Mouse (Mus musculus) liver, embryonic 12.5 days (tissue): ENCODE results near the gene BC049352. TPM values are rescaled to one million over a fixed set of nuclear protein-coding genes. Genes with fewer than 3 reads are reported as not detected.
A peak's percentile ranks its signal among the peaks of the same experiment; 100 is the strongest.

Source experiments
- ATAC-seq: fragments of 200-750 bp; cut with Nextera tagmentation; 2 replicates; pipeline ENCODE4 v1.8.0; 2017; ENCODE audit warnings: moderate number of reproducible peaks, mild to moderate bottlenecking, moderate library complexity
- H3K27ac ChIP-seq: fragments of 300-500 bp; sonication (generic); 2 replicates; pipeline ENCODE4 v1.5.1; 2016; ENCODE audit warnings: mild to moderate bottlenecking
- H3K27me3 ChIP-seq: fragments of 300-500 bp; sonication (generic); replicated peaks from 2 replicates; pipeline ENCODE4 v1.6.1; 2016; ENCODE audit warnings: mild to moderate bottlenecking, moderate library complexity
- H3K36me3 ChIP-seq: fragments of 300-500 bp; sonication (generic); 2 replicates; pipeline ENCODE4 v1.6.1; 2016; ENCODE audit warnings: mild to moderate bottlenecking, moderate library complexity
- H3K4me1 ChIP-seq: fragments of 300-500 bp; sonication (generic); 2 replicates; pipeline ENCODE4 v1.6.1; 2016
- H3K4me2 ChIP-seq: fragments of 300-500 bp; sonication (generic); 2 replicates; pipeline ENCODE4 v1.6.1; 2016; ENCODE audit warnings: mild to moderate bottlenecking, moderate library complexity
- H3K4me3 ChIP-seq: fragments of 300-500 bp; sonication (generic); 2 replicates; pipeline ENCODE4 v1.5.1; 2016; ENCODE audit warnings: mild to moderate bottlenecking, moderate library complexity
- H3K9ac ChIP-seq: fragments of 300-500 bp; sonication (generic); 2 replicates; pipeline ENCODE4 v1.6.1; 2016; ENCODE audit warnings: mild to moderate bottlenecking, moderate library complexity
- H3K9me3 ChIP-seq: fragments of 300-500 bp; sonication (generic); replicated peaks from 2 replicates; pipeline ENCODE4 v1.6.1; 2016; ENCODE audit warnings: mild to moderate bottlenecking, moderate library complexity
- WGBS: fragments of 180-500 bp; shearing (Covaris S2); methylation state at CpG from one replicate; pipeline ENCODE4 v1.1.7; 2016; ENCODE audit not compliant: insufficient replicate concordance; 5-methylcytosine and 5-hydroxymethylcytosine counted together
- polyA plus RNA-seq: library from polyadenylated mRNA; unstranded; fragments of >200 nt; fragmentation: Nextera tagmentation; extraction: Ambion mirVana; gene quantifications from 2 replicates; pipeline ENCODE4 v1.2.1, GENCODE M21; 2016

BC049352 gene
- polyA plus RNA-seq, 1 experiment from 2014 or later, result 0.10 TPM

DNA sequence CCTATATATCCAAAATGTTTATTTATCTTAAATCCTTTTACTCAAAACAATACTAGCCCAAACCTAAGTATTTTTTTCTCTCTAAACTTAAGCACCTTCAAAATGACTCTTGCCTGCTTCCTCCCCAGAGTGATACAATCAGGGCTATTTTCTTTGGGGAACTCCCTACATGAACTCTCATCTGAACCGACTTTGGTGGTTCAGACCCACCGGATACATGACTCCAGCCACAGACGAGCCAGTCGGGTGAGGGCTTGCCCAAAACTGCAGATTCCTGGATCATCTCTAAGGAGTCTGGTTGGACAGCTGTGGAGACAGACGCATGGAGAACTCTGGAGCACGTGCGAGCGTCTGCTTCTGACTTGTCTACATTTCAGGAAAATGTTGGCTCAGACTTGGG lies 47.6 kb downstream of the BC049352 start:
- Histone ChIP-seq H3K9ac (no peak overlapping the region), H3K9me3 (no peaks in the 10 kb centered on the region), H3K4me2 (no peak overlapping the region), H3K27me3 (no peaks in the 10 kb centered on the region; the same call in 1 of the 2 replicates), H3K4me3 (no peak overlapping the region), H3K27ac (no peak overlapping the region), H3K36me3 (no peaks in the 10 kb centered on the region), H3K4me1 (no peaks in the 10 kb centered on the region)
- ATAC-seq, result no peak
- WGBS, result 61% methylated on average over 8 of the region's 8 CpGs

DNA sequence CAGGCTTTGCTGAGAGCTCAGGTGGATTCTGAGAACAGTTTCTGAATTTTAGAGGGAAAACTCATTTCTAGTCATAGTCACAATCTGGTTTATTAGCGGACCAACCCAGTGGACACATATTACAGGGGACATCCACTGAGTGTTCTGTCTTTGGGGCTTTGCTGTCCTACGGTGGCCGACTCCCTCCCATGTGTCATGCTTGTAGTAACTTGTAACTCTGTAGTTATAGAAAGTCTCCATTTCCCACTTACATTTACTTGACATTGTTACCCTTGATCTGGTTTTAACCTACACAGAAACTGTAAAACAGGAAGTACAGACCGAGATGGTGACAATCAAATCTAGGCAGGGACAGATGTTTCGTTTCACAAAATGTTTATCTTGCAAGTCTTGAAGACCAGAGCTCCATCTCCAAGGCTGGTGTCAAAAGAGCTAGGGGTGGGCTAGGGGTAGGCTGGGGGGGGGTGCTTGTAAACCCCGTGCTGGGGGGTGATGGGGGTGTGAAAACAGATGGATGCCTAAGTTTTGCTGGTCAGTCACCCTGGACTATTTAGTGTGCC lies 53.9 kb downstream of the BC049352 start:
- Histone ChIP-seq H3K27me3 (0 out of 2 replicates have a peak, but pooled peaks cover 5% of the 10 kb centered on the region), H3K4me1 (peaks cover 23% of the 10 kb centered on the region; the same call in 1 of the 2 replicates), H3K4me2 (no peak overlapping the region), H3K9me3 (no peaks in the 10 kb centered on the region), H3K27ac (no peak overlapping the region), H3K36me3 (no peaks in the 10 kb centered on the region), H3K9ac (no peak overlapping the region), H3K4me3 (no peak overlapping the region)
- ATAC-seq, result no peak
- 41% methylated on average over 6 of the region's 6 CpGs for WGBS

DNA sequence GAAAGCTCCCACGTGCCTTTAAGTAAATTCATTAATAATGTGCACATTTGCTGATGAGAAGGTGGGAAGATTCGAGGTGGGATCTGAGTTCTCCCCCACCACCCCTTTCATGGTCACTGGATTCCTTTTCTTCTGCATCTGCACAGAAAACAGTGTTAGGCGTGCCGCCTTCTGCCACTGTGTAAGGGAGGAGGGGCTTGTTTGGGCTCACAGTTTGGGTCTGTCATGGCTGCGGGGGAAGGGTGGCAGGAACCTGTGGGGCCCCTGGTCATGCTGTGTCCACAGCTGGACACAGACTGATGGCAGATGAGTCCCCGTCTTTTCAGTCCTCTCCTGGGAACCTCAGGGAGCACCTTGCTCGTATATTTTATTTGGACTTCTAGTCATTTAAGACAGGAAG lies 54.9 kb downstream of the BC049352 start:
- no peaks in the 10 kb centered on the region for H3K9me3 ChIP-seq
- H3K4me1 ChIP-seq, result peaks cover 23% of the 10 kb centered on the region; the same call in 1 of the 2 replicates
- no peak overlapping the region for H3K4me3 ChIP-seq
- no peak for ATAC-seq
- H3K36me3 ChIP-seq, result no peaks in the 10 kb centered on the region
- no peak overlapping the region for H3K9ac ChIP-seq
- 47% methylated on average over 7 of the region's 7 CpGs for WGBS
- H3K4me2 ChIP-seq, result no peak overlapping the region
- no peak overlapping the region for H3K27ac ChIP-seq
- H3K27me3 ChIP-seq, result 0 out of 2 replicates have a peak, but pooled peaks cover 6% of the 10 kb centered on the region

DNA sequence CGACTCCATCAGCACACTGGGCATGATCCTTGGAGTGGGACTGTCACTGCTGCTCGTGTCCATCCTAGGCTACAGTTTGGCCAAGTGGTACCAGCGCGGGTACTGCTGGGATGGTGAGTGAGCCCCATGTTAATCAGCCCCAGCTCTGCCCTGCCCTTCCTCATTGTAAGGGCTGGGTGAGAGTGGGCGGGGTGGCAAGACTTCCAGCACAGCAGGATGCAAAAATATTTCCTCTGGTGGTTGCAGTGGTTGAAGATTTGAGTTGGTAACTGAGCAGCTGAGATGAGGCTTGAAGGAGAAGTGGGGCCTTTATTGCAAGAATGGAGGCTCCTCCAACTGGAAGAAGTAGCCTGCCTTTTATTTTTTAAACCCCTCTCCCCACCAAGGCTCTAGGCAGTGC lies 59.6 kb downstream of the BC049352 start:
- H3K27me3 ChIP-seq, result 0 out of 2 replicates have a peak, but pooled peaks cover 6% of the 10 kb centered on the region
- no peaks in the 10 kb centered on the region for H3K36me3 ChIP-seq
- WGBS, result 55% methylated on average over 5 of the region's 5 CpGs
- no peak for ATAC-seq
- no peak overlapping the region for H3K9ac ChIP-seq
- H3K27ac ChIP-seq, result no peak overlapping the region
- H3K4me2 ChIP-seq, result no peak overlapping the region
- H3K4me3 ChIP-seq, result no peak overlapping the region
- no peaks in the 10 kb centered on the region for H3K9me3 ChIP-seq
- H3K4me1 ChIP-seq, result 0 out of 2 replicates have a peak, but pooled peaks cover 9% of the 10 kb centered on the region

DNA sequence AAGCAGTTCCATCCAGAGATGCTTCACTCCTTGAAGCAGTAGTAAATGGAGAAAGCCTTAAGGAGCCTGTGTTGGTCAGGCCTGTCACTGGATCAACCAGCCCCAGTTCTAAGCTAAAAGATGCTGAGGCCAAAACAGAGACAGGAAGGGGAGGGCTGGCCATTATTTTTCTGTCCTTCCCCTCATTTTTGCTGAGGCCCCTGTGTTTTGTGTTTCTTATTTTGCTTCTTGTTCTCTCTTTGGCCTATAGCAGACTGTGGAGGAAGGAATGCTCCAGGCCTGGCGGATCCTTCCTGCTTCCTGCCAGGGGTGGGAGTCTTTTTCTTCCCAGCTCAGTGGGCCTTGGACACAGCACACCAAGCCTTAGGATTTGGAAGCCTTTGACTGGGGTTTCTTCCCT lies 63.6 kb downstream of the BC049352 start:
- H3K4me3 ChIP-seq, result no peak overlapping the region
- no peak overlapping the region for H3K9ac ChIP-seq
- H3K27ac ChIP-seq, result no peak overlapping the region

DNA sequence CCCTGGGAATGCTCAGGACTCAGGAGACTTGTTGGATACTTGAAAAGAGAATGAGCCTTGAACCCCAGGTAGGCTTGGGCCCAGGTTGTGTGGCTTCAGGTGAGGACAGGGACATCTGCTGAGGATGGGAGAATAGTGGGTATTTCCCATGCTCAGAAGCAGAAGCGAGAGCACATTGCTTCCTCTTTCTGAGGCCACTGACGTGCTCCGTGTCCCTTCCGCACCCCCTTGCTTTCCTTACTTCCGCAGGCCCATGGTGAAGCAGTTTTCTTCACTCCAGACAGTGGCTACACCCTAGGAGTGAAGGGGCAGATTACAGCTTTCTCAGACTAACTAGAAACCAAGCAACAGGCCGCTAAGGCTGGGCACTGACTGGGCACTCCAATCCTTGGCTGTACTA lies 64.3 kb downstream of the BC049352 start:
- no peaks in the 10 kb centered on the region for H3K9me3 ChIP-seq
- peaks cover 13% of the 10 kb centered on the region for H3K4me1 ChIP-seq
- no peak overlapping the region for H3K4me2 ChIP-seq
- no peaks in the 10 kb centered on the region for H3K27me3 ChIP-seq
- H3K27ac ChIP-seq, result no peak overlapping the region
- ATAC-seq, result no peak
- no peaks in the 10 kb centered on the region for H3K36me3 ChIP-seq
- H3K4me3 ChIP-seq, result no peak overlapping the region
- WGBS, result 55% methylated on average over 6 of the region's 6 CpGs
- H3K9ac ChIP-seq, result no peak overlapping the region

More for the DNA sequence above, 63.6 kb downstream of the BC049352 start:
- Histone ChIP-seq H3K9me3 (no peaks in the 10 kb centered on the region), H3K27me3 (0 out of 2 replicates have a peak, but pooled peaks cover 4% of the 10 kb centered on the region), H3K4me2 (no peak overlapping the region), H3K36me3 (no peaks in the 10 kb centered on the region), H3K4me1 (0 out of 2 replicates have a peak, but pooled peaks cover 9% of the 10 kb centered on the region)
- ATAC-seq, result no peak
- 52% methylated on average over 1 of the region's 1 CpGs for WGBS

DNA sequence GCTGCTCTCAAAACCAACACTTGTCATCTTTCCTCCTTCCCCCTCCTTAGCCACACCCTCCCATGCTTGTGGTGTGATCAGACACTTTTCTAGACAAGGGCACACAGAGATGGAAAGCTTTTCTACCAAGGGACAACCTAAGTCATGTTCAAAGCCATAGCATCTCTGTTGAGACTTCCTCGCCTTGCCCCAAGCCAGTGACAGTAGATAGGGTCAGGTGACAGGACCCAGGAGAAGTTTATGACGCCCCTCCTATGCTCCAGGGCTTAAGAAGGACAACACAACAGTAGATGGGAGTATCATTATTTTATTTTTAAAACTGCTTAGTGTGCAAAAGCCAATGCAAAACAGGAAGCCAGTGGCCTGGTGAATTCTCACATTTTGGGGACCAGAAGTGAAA lies 65.7 kb downstream of the BC049352 start:
- peaks cover 27% of the 10 kb centered on the region for H3K4me1 ChIP-seq
- no peaks in the 10 kb centered on the region for H3K36me3 ChIP-seq
- no peak overlapping the region for H3K4me3 ChIP-seq
- no peak for ATAC-seq
- no peak overlapping the region for H3K9ac ChIP-seq
- no peak overlapping the region for H3K27ac ChIP-seq
- no peaks in the 10 kb centered on the region for H3K9me3 ChIP-seq
- H3K27me3 ChIP-seq, result no peaks in the 10 kb centered on the region
- H3K4me2 ChIP-seq, result no peak overlapping the region
- whole genome bisulfite sequencing, result 48% methylated on average over 2 of the region's 2 CpGs

DNA sequence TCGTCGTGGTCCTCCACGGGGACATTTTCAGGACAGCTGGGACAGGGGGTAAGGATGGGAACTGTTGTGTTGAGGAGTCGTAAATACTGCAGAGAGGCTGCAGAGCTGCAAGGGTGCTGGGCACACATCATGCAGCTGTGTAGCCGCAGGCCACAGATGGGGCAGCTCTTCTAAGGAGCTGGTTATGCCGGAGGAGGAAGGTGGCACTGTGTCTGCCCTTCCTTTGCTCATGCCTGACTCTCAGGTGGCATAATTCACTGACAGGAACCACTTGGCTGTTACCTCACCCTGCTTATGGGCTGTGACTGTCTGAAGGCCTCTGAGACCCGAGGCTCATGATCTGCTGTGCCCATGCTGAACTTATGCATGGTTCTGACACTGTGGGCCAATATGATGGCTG lies 68.5 kb downstream of the BC049352 start:
- no peak overlapping the region for H3K4me3 ChIP-seq
- H3K4me1 ChIP-seq, result peaks cover 26% of the 10 kb centered on the region
- H3K4me2 ChIP-seq, result no peak overlapping the region
- no peak overlapping the region for H3K27ac ChIP-seq
- no peaks in the 10 kb centered on the region for H3K36me3 ChIP-seq
- H3K27me3 ChIP-seq, result no peaks in the 10 kb centered on the region
- H3K9me3 ChIP-seq, result no peaks in the 10 kb centered on the region
- no peak for ATAC-seq
- 69% methylated on average over 7 of the region's 7 CpGs for WGBS
- no peak overlapping the region for H3K9ac ChIP-seq

DNA sequence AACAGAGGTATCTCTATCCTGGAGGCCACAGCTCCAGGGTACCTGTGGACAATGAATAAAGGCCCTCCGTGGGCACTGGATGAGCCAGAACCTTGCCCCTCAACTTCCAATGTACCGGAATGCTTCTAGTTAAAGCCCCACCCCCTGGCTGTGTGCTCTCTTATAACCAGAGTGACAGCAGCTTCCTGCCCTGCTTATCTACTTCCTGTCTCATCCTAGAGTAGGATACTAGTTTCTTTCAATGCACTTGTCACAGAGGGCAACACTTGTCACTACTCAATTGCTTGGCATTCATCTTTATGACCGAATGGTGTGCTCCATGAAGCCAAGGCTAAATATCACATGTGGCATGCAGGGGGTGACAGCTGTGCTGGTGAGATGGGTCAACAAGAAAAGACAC lies 69.5 kb downstream of the BC049352 start:
- ATAC-seq, result peak; percentile 42; the same call in 1 of the 2 replicates
- Histone ChIP-seq H3K9ac (no peak overlapping the region), H3K27ac (0 out of 2 replicates have a peak overlapping the region, but pooled peaks have one; percentile 56), H3K36me3 (no peaks in the 10 kb centered on the region), H3K27me3 (no peaks in the 10 kb centered on the region), H3K4me1 (peaks cover 25% of the 10 kb centered on the region), H3K4me2 (no peak overlapping the region), H3K9me3 (no peaks in the 10 kb centered on the region), H3K4me3 (no peak overlapping the region)
- WGBS, result 12% methylated on average over 3 of the region's 3 CpGs

DNA sequence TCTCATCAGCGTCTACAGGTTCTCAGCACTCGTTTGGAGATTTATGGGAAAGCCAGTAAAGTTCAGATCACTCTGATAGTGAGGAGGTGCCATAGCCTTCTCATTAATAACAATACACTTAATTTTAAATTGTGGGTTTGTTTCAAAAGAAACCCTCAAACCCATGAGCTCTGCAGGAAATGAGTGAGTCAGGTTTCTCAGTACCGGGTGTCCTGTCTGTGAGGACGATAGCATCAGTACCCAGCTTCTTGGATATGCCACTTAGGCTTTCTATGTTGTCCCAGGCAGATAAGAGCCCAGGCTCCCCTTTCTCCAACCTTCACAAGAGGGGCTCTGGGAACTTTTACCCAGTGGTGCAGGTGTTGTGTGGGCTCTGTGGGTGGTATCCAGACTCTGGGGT lies 70.2 kb downstream of the BC049352 start:
- peaks cover 25% of the 10 kb centered on the region for H3K4me1 ChIP-seq
- WGBS, result 17% methylated on average over 4 of the region's 4 CpGs
- H3K4me2 ChIP-seq, result no peak overlapping the region
- H3K9me3 ChIP-seq, result no peaks in the 10 kb centered on the region
- H3K27ac ChIP-seq, result 0 out of 2 replicates have a peak overlapping the region, but pooled peaks have one; percentile 56
- no peak overlapping the region for H3K4me3 ChIP-seq
- 0 out of 2 replicates have a peak, but pooled peaks have one; percentile 13 for ATAC-seq
- H3K36me3 ChIP-seq, result no peaks in the 10 kb centered on the region
- no peak overlapping the region for H3K9ac ChIP-seq
- no peaks in the 10 kb centered on the region for H3K27me3 ChIP-seq

DNA sequence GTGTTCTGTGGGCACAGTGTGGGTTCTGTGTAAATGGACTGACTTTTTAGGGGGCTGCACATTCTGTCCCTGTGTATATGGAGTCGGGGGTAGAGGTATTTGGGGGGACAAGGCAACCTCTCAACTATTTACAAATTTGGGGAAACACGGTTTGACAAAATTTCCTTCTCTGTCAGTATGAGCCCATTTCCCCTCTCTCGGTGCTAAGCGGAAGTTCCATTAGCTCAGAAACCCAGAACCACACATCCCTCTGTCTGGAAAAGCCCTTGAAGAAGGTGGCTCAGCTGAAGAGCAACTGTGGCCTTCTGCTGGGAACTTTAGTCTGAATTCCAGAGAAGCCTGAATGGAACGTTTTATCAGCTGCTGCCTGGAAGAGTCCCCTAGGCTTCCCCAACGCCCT lies 70.6 kb downstream of the BC049352 start:
- no peaks in the 10 kb centered on the region for H3K36me3 ChIP-seq
- H3K27me3 ChIP-seq, result no peaks in the 10 kb centered on the region
- no peaks in the 10 kb centered on the region for H3K9me3 ChIP-seq
- no peak overlapping the region for H3K4me3 ChIP-seq
- peaks cover 22% of the 10 kb centered on the region for H3K4me1 ChIP-seq
- H3K27ac ChIP-seq, result no peak overlapping the region
- no peak for ATAC-seq
- H3K9ac ChIP-seq, result no peak overlapping the region
- WGBS, result 38% methylated on average over 6 of the region's 6 CpGs
- H3K4me2 ChIP-seq, result no peak overlapping the region

DNA sequence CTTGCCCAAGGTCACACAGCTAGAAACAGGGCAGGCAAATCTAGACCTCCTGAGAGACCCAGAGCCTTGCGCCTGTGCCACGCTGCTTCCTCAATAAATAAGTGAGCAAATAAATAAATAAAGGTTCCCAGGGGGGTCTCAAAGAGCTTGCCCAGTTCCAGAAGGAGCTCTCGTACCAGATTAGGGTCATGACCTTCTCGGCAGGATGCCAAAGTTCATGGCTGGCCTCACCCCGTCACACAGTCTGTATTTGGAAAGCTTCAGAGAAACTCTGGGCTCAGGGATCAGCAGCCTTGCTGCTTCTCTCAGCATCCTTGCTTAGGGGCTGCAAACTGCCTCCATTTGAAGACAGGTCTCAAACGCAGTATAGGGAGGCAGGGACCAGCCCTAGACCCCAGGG lies 72.2 kb downstream of the BC049352 start:
- WGBS, result 60% methylated on average over 6 of the region's 6 CpGs
- H3K27ac ChIP-seq, result no peak overlapping the region
- no peaks in the 10 kb centered on the region for H3K9me3 ChIP-seq
- no peaks in the 10 kb centered on the region for H3K27me3 ChIP-seq
- no peak overlapping the region for H3K4me2 ChIP-seq
- H3K4me3 ChIP-seq, result no peak overlapping the region
- H3K4me1 ChIP-seq, result peaks cover 21% of the 10 kb centered on the region
- no peak for ATAC-seq
- H3K36me3 ChIP-seq, result no peaks in the 10 kb centered on the region
- H3K9ac ChIP-seq, result no peak overlapping the region

DNA sequence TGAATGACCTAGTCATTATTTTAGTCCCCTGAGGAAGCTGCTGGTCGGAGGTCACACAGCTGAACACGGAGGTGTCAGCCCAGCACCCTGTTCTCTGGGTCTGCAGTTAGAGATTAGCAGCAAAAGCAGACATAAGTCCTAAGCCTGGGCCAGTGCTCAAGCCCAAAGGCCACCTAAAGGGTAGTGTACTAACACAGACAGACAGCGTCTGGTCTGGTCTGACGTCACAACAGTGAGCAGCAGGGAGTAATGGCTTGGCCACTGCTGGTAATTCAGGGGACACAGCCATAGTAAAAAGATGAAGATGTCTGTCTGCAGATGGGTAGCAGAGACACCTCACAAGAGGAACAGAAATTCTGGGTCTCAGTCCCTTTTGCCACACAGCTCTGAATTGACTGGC lies 72.8 kb downstream of the BC049352 start:
- H3K4me1 ChIP-seq, result peaks cover 21% of the 10 kb centered on the region
- no peak overlapping the region for H3K27ac ChIP-seq
- 42% methylated on average over 4 of the region's 4 CpGs for WGBS
- no peaks in the 10 kb centered on the region for H3K36me3 ChIP-seq
- no peaks in the 10 kb centered on the region for H3K9me3 ChIP-seq
- no peak overlapping the region for H3K4me2 ChIP-seq
- H3K9ac ChIP-seq, result no peak overlapping the region
- no peak for ATAC-seq
- no peak overlapping the region for H3K4me3 ChIP-seq
- no peaks in the 10 kb centered on the region for H3K27me3 ChIP-seq
